Mouse (Mus musculus): ENCODE data around the gene Zfp975.
"Not testable (repeated sequence)": the region's sequence is repeated elsewhere in the genome, so short reads cannot be mapped to it uniquely, and the experiment has no call there.

GRCm38 (mm10) chr7:42726917-42727316 is 34.4 kb upstream of the Zfp975 start, which contains the start of gene Gm17067:
- not testable (repeated sequence) for TF ChIP-seq CTCF, EP300 (IDR thresholded peaks at IDR 0.05; ENCODE audit: low read depth)
